Mouse (Mus musculus) bone marrow macrophage, adult 2 months (primary cell): ENCODE data around the gene Rtl6.

Source experiments
- CTCF ChIP-seq: IDR thresholded peaks from 2 replicates; pipeline ENCODE4 v1.5.1; 2012; ENCODE audit warnings: low read depth, mild to moderate bottlenecking, low read length, moderate library complexity
- POLR2A ChIP-seq: IDR thresholded peaks from 2 replicates; pipeline ENCODE4 v1.6.1; 2012; ENCODE audit warnings: mild to moderate bottlenecking, low read depth, low read length, borderline replicate concordance

DNA sequence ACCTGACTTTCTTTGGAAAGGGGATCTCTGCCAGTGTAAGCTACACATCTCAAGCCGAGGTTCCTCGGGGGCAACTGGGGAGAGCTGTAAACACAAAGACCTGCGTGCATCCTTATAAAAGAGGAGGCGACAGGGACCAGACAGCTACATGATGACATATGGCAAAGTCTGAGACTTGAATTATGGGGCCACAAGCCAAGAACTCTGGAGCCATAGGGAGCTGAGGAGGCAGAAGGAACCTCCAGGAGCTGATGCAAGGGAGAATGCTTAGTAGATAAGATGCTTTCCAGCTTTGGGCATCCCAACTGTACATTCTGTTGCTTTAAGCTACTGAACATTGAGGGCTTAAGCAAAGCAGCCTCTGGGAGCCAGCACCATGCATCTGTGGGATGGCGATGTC is 48.5 kb downstream of the Rtl6 start:
- no peak for TF ChIP-seq CTCF
- TF ChIP-seq POLR2A: no peak
